Mouse (Mus musculus) heart, postnatal 14 days (tissue): ENCODE data around the gene Cmtm7. TPM values are rescaled to one million over a fixed set of nuclear protein-coding genes. Genes with fewer than 3 reads are reported as not detected.

Source experiments
- DNase-seq, 2 experiments: peaks; one replicate each; pipeline ENCODE4 v3.0.0; 2021 to 2022
- intact Hi-C: fragments of 180-260 bp; cut with DNase I; formaldehyde crosslinking; loops from one replicate; pipeline ENCODE4 v1.15.1; 2025
- total RNA-seq, 2 experiments: library from RNA; stranded (reverse); gene quantifications; 2 replicates each; pipeline ENCODE4 v1.2.3; 2021

Cmtm7 gene
- total RNA-seq, 2 experiments from 2014 or later: 14.9 to 21.4 TPM

DNA sequence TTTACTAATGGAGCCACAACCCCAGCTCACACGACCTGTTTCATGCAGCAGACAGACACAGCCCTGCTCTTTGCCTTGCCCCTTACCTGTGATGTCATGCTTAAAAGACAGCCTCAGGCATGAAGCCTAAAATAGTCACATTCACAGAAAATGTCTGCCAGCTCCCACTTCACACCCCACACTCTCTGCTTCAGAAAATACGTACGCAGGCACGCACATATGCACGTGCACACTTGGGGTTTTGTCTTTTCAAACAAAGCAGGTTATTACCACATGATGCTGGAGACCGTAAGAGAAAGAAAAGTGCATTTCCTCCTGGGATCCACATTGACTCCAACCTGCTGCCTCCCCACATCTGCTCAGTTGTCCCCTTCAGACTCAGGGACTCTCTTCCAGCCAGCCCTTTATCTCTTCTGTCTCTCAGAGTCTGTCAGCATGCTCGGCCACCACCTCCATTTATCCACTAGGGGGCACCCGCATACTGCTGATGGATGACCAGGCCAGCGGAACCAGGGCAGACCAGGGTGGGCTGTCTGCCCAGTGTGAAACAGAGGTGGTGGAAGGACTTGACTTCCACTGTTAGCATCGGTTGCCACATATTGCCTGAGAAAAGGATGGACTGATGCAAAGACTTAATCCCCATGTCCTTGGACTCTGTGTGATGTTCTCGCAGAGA, 15.8 kb upstream of the Cmtm7 start:
- DNase-seq: peak; percentile 86 to 94

DNA sequence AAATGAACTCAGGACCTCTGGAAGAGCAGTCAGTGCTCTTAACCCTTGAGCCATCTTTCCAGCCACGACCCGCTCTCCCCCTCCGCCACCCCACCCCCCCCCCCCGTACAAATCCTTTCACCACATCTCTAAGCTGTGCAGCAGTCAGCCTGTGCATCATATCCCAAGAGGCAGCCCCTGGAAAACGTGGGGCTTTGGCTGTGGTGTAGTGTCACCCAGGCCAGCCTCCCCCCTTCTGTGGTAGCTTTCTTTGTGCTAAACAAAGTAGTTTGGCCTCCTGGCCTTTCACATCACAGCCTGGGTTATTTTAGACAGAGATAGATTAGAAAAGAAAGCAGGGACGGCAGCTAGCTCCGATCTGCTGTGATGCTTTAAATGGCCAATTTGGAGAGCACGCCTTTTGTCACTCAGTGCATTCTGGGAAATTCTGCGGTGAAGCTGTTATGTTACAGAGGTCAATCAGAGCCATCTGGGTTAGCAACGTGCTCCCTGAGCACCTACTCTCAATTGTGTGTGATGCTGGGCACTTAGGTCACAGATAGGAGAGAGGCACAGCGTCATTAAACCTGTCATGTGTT, 14.9 kb upstream of the Cmtm7 start:
- no peak for DNase-seq
- intact Hi-C loops: loop anchor here (1.0 to 10.0 kb wide), 3 partner anchors 46 to 908 kb away; partner anchors contain the start of gene Cmtm8

More for the DNA sequence above, 15.8 kb upstream of the Cmtm7 start:
- intact Hi-C loops: loop anchor here (1.0 to 10.0 kb wide), 5 partner anchors 45 to 907 kb away; partner anchors contain the start of gene Cmtm8

DNA sequence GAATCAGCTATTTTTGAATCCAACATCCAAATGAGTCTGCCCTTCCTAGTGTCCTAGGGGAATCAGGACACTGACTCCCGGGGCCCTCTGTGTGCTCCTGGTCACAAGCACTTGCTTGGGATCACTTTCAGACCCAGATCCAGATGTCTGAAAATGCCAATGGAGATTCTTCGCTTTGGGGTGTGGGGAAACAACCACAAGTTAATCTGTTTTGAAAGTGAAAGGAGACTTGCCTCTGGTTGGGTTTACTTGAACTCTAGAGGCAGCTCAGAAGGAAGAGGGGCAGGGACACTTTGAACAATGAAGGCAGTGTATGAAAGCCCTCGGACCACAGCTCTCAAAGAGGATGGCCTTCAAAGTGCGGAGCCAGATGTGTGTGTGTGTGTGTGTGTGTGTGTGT, 12.8 kb upstream of the Cmtm7 start:
- intact Hi-C loops: loop anchor here (10.0 kb wide), 1 partner anchor 910 kb away; no protein-coding TSS in a partner anchor
- DNase-seq: no peak

DNA sequence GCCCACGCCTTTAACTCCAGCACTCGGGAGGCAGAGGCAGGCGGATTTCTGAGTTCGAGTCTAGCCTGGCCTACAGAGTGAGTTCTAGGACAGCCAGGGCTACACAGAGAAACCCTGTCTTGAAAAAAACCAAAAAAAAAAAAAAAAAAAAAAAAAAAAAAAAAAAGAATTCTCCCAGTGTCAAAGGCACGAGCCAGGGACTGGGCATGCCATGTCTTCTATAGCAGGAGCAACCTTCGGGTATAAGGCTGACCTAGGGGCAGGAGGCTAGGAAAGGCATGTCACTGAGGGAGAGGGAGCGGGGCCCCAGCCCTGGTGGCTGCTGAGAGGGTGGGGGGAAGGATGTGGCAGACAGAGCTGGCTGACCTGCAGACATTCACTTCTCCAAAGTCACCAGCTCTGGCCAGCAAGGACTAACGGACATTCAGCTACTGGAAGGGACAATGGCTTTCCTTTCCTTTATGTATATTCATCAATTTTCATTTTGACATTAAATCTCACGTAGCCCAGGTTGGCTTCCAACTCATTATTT, 12.2 kb upstream of the Cmtm7 start:
- intact Hi-C loops: loop anchor here (10.0 kb wide), 1 partner anchor 911 kb away; no protein-coding TSS in a partner anchor
- no peak for DNase-seq

DNA sequence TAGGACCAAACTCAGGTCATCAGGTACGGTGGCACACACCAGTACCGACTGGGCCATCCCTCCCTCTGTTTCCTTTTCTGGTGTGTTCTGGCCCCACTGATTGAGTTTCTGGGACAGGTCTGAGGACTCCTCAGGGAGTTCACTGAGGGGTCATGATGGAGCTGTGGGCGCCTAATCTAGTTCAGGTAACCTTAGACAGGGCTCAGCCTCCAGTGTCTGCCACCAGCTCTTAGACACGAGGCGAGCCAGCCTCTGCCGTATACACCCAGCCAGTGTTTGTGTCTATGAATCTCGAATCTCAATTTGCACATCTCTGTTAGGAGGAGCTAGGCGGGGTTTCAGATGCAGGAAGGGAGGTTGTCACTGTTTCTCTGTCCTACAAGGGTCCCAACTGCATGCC, 8.3 kb upstream of the Cmtm7 start:
- DNase-seq: no peak
- intact Hi-C loops: loop anchor here (10.0 kb wide), 1 partner anchor 915 kb away; no protein-coding TSS in a partner anchor

DNA sequence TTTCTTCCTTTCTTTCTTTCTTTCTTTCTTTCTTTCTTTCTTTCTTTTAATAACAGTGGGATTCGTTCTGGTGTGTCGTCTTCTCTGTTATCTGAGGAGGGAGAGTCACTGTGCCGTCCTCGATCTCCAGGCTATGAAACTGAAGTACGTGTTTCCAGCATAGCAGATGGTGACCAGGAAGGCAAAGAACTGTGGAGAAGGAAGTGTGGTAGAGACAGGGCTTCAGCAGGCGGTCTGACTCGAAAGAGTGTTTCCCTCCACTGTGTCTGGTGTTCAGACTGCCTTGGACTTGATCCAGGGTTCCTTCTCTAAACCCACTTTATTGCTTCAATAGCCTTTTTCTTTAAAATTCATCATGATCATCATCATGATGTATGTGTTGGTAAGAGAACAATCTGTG, 7.9 kb upstream of the Cmtm7 start:
- intact Hi-C loops: no loop called here
- DNase-seq: no peak

DNA sequence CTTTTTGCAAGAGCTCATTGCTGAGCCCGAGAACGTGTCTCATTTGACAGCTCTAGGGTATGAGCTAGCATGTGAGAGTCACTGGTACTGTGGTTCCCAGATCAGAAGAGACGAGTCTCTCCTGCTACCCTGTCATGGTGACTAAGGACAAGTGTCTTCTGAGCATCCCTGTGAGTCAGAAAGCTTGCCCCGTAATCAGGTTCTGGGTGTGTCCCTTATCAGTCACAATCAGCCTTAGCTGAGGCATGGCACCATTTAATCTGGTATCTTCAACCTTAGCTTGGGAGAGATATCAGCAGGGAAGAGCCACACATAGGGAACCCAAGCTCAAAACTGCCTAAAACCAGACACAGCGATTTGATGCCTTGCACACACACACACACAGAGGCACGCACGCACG, 7.0 kb upstream of the Cmtm7 start:
- DNase-seq: no peak
- intact Hi-C loops: no loop called here

DNA sequence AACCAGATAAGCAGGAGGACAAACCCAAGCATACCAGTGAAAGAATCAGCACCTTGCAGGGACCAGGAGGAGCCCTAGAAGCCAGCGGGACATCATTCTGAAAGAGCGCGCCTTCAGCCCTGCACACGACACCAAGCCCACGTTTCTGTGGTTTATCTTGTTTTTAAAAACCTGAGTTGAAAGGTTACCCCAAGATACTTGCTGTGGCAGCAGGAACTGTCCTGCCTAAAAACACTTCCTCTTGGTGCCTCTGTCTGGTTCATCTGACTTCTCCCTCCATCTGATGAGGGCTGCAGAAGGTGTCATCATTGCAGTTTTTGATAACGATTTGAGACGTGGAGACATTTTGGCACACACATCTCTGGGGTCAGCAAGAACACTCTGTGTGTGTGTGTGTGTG, 6.1 kb upstream of the Cmtm7 start:
- intact Hi-C loops: no loop called here
- DNase-seq: no peak

DNA sequence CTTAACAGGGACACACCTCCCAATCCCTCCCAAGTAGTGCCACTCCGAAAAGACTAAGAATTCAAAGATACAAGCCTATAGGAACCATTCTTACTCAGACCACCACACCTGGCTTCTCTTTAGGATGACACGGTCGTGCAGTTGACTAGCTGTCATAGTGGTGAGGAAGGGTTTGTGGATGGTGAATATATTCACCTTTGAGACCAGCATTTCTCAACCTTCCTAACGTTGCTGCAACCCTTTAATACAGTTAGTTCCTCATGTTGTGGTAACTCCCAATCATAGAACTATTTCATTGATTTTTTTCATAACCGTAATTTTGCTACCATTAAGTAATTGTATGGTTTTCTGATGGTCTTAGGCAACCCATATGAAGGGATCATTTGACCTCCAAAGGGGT, 5.5 kb upstream of the Cmtm7 start:
- intact Hi-C loops: no loop called here
- DNase-seq: no peak

DNA sequence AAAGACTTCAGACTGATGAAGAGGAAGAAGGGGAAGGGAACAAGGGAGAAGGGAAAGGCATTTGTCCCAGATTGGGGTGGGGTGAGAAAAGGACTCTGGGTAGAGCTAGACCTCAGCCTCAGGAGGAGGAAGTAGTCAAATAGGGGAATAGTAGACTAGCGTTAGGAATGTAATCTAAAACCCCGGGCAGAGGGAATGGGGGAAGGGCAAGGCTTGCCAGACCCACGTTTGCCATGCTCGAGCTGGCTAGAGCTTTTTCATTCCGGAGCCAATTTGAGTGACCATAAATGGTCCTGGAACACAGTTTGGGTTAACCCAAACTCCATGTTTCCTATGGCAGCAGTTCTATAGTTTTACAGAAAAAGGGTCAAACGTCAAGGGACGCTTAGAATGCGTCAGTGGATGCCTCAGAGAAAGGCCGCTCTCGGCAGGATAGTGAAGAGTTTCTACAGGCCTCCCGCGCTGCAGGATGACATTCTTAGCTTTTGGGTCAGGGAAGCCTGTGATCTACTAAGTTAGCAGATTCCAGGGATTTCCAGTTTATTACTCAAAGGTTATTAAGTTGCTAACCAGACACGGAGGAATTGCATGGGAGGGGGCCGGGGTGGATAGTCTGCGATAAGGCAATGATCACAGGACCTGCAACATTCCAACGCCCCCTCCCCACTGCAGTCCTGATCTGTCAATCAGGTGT, 3.9 kb upstream of the Cmtm7 start:
- intact Hi-C loops: no loop called here
- no peak for DNase-seq

DNA sequence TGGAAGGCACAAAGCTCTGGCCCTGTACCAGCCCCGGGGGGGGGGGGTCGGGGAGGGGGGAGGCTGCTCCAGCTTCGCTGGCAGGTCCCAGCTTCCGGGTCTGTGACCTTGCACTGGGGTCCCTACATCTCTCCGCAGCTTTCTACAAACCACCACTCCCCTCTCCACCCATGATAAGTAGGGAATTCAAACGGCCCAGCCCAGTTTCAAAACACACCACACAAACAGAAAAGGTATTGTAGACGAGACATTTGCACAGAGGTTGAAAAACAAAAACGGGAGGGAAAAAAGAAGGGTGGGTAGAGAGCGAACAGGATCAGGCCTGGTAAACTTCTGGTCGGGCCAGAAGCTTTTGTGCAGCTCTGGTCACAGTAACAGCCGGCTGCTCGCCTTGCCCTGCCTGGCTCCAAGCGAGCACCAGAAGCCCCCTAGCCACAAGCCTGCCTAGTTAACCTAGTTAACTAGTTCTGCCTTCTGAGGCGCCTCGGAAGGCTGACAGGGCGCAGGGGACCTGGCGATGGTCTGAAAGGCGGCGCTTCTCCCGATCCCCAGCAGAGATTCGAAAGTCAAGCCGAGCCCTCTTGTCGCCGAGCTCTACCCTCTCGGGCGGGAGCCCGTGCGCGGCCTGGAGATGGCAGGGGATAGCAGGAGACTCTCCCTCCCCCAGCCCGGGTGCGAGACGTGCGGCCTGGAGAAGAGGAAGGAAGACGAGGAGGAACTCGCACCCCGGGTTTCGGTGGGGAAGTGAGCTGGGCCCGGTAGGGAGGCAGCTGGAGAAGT, 720 bp downstream of the Cmtm7 start:
- intact Hi-C loops: no loop called here
- peak; percentile 64 to 65 for DNase-seq

DNA sequence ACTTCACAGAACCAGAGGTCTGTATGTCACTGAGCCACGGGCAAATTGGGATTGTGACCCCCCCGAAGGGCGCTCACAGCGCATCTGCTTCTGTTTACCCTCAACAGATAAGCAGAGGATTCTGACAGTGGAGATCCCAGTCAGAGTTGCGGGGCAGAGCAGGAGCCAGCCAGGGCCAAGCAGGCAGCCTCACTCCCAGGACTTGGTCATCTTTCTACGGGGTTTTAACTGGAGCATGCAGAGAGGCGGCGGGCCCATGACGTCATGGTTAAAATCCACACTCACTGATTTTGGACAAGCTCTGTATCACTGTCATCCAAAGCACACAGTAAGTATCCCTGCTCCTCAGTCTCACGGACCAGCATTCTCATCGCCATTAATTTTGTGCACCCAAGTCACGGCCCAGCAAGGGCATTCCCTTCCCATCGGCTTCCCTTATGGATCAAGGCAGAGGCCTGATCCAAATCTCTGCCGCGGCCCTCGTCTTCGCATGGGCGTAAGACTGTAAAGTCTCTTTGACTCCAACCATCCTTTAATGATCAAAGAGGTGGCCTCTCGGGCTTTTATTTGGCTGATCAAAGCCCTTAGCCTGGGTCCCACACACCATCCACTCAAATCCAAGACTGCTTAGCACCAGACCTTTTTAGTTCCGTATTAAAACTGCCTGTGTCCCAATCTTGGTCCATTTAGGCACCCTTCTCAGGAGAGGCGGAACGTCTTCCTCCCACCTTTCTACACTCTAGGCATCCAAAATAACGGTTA, 1.5 kb downstream of the Cmtm7 start:
- peak in 1 of 2 experiments; percentile 20 for DNase-seq
- intact Hi-C loops: no loop called here

DNA sequence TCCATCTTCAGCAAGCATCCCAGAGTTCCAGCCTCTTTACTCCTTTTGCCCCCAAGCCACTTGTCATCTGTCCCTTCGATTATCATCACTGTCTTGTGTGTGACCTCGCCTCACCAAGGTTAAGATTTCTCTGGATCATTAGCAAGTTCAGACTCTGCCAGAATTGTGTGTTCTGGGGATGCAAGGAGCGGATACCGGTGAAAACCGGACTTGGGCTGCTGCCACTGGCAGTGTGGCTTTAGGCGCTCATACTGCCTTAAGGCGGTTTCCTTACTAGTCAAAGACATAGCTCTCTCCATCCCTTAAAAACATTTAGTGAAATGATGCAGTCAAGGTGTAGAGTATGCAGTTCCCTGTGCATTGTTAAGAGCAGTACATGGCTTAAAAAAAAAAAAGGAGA, 2.8 kb downstream of the Cmtm7 start:
- no peak for DNase-seq

DNA sequence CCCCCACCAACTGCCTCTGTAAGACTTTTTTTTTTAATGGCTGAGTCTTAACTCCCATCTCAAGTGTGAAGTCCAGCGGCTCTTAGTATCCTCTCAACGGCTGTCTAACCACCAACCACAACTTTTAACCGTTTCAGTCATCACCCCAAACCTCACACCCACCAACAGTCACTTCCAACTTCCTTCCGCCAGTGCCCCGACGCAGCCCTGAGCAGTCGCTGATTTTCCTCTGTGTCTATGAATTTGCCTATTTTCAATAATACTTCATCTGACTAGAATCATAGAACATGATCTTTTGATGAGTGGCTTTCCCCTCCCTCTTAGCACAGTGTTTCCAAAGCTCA, 3.6 kb downstream of the Cmtm7 start:
- no peak for DNase-seq
- intact Hi-C loops: no loop called here

More for the DNA sequence above, 2.8 kb downstream of the Cmtm7 start:
- intact Hi-C loops: no loop called here

DNA sequence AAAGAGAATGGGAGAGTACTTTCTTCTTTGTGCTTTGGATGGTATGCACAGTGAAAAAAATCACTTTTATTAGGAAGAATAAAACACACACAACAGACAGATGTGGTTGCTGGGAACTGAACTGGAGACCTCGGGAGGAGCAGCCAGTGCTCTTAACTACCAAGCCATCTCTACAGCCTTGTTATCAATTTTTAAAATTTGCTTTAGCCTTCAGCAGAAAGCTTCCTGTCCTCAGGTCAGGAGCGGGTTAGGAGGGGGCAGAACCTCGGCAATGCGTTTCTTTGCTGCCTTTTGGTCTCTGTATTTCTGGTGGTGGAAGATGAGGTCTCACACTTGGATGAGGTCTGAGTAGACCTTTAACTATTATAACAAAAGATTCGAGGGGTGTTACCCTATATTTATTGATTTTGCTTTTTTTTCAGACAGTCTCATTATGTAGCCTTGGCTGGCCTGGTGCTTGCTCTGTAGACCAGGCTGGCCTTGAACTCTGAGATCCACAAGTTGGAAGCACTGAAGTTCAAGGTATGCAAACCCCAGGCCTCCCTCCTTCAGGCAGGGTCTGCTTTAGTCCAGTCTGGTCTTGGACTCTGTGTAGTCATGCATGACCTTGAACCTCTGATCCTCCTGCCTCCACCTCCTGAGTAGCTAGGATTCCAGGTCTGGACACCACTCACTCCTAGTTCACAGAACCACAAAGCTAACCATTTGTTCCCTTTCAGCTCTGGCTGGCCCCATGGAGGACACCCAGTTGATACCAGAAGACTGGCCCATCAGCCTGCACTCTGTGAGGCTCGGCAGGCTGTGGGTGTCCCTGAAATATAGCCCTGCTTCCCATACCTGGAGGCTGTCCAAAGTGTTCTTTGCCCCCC, 4.2 kb downstream of the Cmtm7 start:
- DNase-seq: no peak
- intact Hi-C loops: no loop called here

DNA sequence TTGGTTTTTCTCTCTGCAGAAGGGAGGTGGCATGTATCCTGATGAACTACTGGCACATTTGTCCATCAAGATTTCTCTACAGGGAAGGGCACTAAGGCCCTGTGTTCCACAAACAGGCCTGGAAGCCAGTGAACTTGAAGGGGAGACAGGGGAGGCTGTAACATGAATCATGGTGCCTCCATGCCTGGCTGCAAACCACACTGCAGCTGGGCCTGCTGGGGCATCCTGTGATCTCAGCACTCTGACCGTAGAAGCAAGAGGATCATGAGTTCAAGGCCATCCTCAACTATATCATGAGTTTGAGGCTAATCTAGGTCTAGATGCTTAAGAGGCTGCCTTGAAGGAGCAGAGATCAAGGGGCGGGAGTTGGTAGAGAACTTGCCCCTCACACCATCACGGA, 5.3 kb downstream of the Cmtm7 start:
- no peak for DNase-seq
- intact Hi-C loops: no loop called here

DNA sequence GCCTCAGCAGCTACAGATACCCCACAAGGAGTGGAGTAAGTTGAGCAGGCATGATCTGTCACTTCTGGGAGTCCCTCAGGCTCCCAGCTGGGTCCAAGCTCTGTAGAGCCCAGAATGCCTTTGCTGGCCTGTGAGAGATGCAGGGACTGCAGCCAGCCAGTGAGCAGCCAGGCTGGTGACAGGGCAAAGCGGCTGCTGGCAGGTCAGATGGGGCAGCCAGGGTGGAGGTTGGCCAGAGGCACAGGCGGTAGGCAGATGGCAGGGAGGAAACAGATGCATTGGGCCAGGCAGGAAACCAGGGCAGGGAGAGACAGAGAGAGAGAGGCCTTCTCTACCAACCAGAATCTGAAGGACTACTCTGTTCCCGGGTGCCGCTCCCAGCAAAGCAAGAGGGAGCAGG, 6.4 kb downstream of the Cmtm7 start:
- intact Hi-C loops: no loop called here
- DNase-seq: peak; percentile 60 to 72

DNA sequence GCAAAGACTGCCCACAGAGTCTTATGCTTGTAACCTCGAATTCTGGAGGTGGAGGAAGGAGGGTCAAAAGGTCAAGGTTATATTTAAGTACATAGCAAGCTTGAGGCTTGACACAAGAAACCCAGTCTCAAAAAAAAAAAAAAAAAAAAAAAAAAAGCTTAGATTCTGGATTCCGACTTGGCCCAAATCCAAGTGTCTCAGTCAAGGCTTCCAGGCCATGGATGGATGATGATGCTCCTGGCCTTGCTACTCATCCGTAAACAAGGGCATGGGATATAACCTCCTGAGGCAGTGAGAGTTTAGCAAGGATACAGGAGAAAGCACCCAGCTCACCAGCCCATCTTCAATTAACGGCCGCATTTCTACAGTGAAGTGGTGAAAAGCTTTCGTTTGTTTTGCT, 7.0 kb downstream of the Cmtm7 start:
- DNase-seq: no peak
- intact Hi-C loops: no loop called here

DNA sequence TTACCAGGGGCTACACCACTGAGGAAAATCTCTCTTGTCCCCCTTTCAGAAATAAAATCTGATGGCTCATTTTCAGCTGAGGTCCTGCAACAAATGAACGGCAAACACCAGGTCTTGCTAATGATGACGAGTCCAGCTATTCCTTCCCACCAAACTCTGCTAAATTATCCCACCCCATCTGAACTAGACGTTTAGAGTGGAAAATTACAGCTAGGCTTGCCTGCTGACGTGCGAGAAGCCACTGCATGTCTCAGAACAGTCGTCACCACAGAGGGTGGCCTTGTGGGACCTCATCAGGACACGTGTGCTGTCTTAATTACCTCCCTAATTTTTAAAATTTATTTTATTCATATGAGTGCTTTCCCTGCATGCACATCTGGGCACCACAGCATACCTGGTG, 10.1 kb downstream of the Cmtm7 start:
- DNase-seq: no peak
- intact Hi-C loops: no loop called here
